Mouse (Mus musculus) neural tube, embryonic 12.5 days (tissue): ENCODE measurements around the gene Pias1. TPM values are rescaled to one million over a fixed set of nuclear protein-coding genes. Genes with fewer than 3 reads are reported as not detected.

ENCODE experiments used
- polyA plus RNA-seq: library from polyadenylated mRNA; unstranded; fragments of >200 nt; fragmentation: Nextera tagmentation; extraction: Ambion mirVana; gene quantifications from 2 replicates; pipeline ENCODE4 v1.2.1, GENCODE M21; 2016

Gene Pias1
- polyA plus RNA-seq, 1 experiment from 2014 or later: 64.5 TPM

Other genes with a start within 250 kb of the Pias1 start
- 49.9 and 52.8 TPM in 2 replicates for gene Fem1b, start 176.0 kb downstream of the Pias1 start, polyA plus RNA-seq
- 7.8 and 9.7 TPM in 2 replicates for gene Cln6, start 149.1 kb downstream of the Pias1 start, polyA plus RNA-seq
- 2.0 and 3.5 TPM in 2 replicates for gene Calml4, start 129.8 kb downstream of the Pias1 start, polyA plus RNA-seq
- gene Skor1, start 161.0 kb upstream of the Pias1 start, polyA plus RNA-seq: 39.1 and 47.0 TPM in 2 replicates